Mouse (Mus musculus): ENCODE measurements at regions not wholly inside any gene's neighbourhood (a gene's known extent, or its start where the extent isn't known, plus 50 kb on each side); places are given as distances from the start of the nearest gene placed in this dataset.

- no peak for DNase-seq (ENCODE audit: low spot score)
Observed at GRCm38 (mm10) chr1:119194533-119194932, 141.1 kb upstream of the Gli2 start.

GRCm38 (mm10) chr1:119191177-119191576 lies 137.8 kb upstream of the Gli2 start:
- no peak for DNase-seq (ENCODE audit: low spot score)

GRCm38 (mm10) chr1:119189461-119190066 lies 136.1 kb upstream of the Gli2 start:
- DNase-seq (ENCODE audit: low spot score): peak; percentile 14

- DNase-seq (ENCODE audit: low spot score): no peak
Observed at GRCm38 (mm10) chr1:119187301-119187700, 133.9 kb upstream of the Gli2 start.

- DNase-seq (ENCODE audit: low spot score): no peak
Observed at GRCm38 (mm10) chr1:119186856-119187255, 133.4 kb upstream of the Gli2 start.

- no peak for DNase-seq (ENCODE audit: low spot score)
Observed at GRCm38 (mm10) chr1:119183558-119184270, 130.3 kb upstream of the Gli2 start.

- no peak for DNase-seq (ENCODE audit: low spot score)
Observed at GRCm38 (mm10) chr1:119173030-119173756, 119.8 kb upstream of the Gli2 start.

GRCm38 (mm10) chr1:119167443-119167842 lies 114.0 kb upstream of the Gli2 start:
- no peak for DNase-seq (ENCODE audit: low spot score)

GRCm38 (mm10) chr1:119166286-119166685 lies 112.9 kb upstream of the Gli2 start:
- DNase-seq (ENCODE audit: low spot score): no peak

- DNase-seq (ENCODE audit: low spot score): no peak
Observed at GRCm38 (mm10) chr1:119164811-119165210, 111.4 kb upstream of the Gli2 start.

- DNase-seq (ENCODE audit: low spot score): no peak
Observed at GRCm38 (mm10) chr1:119163846-119164245, 110.4 kb upstream of the Gli2 start.

- no peak for DNase-seq (ENCODE audit: low spot score)
Observed at GRCm38 (mm10) chr1:119163114-119163740, 109.8 kb upstream of the Gli2 start.

GRCm38 (mm10) chr1:119161751-119162150 lies 108.3 kb upstream of the Gli2 start:
- no peak for DNase-seq (ENCODE audit: low spot score)

- no peak for DNase-seq (ENCODE audit: low spot score)
Observed at GRCm38 (mm10) chr1:119160354-119160753, 106.9 kb upstream of the Gli2 start.

- DNase-seq (ENCODE audit: low spot score): no peak
Observed at GRCm38 (mm10) chr1:119157171-119157700, 103.8 kb upstream of the Gli2 start.

- no peak for DNase-seq (ENCODE audit: low spot score)
Observed at GRCm38 (mm10) chr1:119153619-119154018, 100.2 kb upstream of the Gli2 start.

- no peak for DNase-seq (ENCODE audit: low spot score)
Observed at GRCm38 (mm10) chr1:119152776-119153175, 99.4 kb upstream of the Gli2 start.

- DNase-seq (ENCODE audit: low spot score): no peak
Observed at GRCm38 (mm10) chr1:119147506-119147905, 94.1 kb upstream of the Gli2 start.

GRCm38 (mm10) chr1:119143808-119144207 lies 90.4 kb upstream of the Gli2 start:
- no peak for DNase-seq (ENCODE audit: low spot score)

GRCm38 (mm10) chr1:119129039-119129438 lies 75.6 kb upstream of the Gli2 start:
- no peak for DNase-seq (ENCODE audit: low spot score)

- DNase-seq (ENCODE audit: low spot score): no peak
Observed at GRCm38 (mm10) chr1:119125561-119125960, 72.1 kb upstream of the Gli2 start.

- no peak for DNase-seq (ENCODE audit: low spot score)
Observed at GRCm38 (mm10) chr1:119124798-119125197, 71.4 kb upstream of the Gli2 start.

Data from left cerebral cortex, adult 11 months (tissue).